10 mouse cellular contexts compared by ENCODE assay signal in genomic region chr4:141132191-141132590, GRCm38 (mm10). TPM values are rescaled to one million over a fixed set of nuclear protein-coding genes. Genes with fewer than 3 reads are reported as not detected.
A peak's percentile ranks its signal among the peaks of the same experiment; 100 is the strongest.
DNase-seq lines count a peak whose midpoint lies in the region; ATAC-seq lines count a peak whose summit lies in the region.
"Had no signal": no experiment of that assay in that cellular context is flagged by ENCODE, and none has a peak within 500 bp of the region (broad histone marks: within the 10 kb centered on the region; RNA-seq: fewer than 3 reads in every experiment).

No protein-coding gene starts in this region.

- H3K4me3 ChIP-seq in heart, embryonic 10.5 days, result no peak overlapping the region
- H3K4me3 ChIP-seq in neural tube, embryonic 11.5 days (ENCODE audit: low read depth, low read length), result no peak overlapping the region
- no peak overlapping the region for H3K4me3 ChIP-seq in liver, embryonic 15.5 days (replicated peaks)

- DNase-seq in heart, embryonic 10.5 days (ENCODE audit: low spot score), result no peak
- no peak for DNase-seq in heart, adult 18-20 months
- DNase-seq in neural tube, embryonic 11.5 days (ENCODE audit: low spot score), result no peak
- DNase-seq in neural tube, embryonic 10.5 days (ENCODE audit: extremely low spot score, low spot score), result no peak
- no peak for DNase-seq in thymus, postnatal 10 days (ENCODE audit: low spot score in 2 of 2)
- DNase-seq in adrenal gland, postnatal 4 days (ENCODE audit: low spot score in 2 of 2), result no peak
- no peak for DNase-seq in spleen, postnatal 10 days (ENCODE audit: low spot score in 2 of 2)
- DNase-seq: cerebellum, postnatal 14 days; thymus, postnatal 36 days had no signal

- H3K36me3 ChIP-seq in heart, embryonic 10.5 days, result peaks cover 12% of the 10 kb centered on the region
- peaks cover 2% of the 10 kb centered on the region; the same call in 1 of the 2 replicates for H3K36me3 ChIP-seq in neural tube, embryonic 11.5 days (ENCODE audit: control insufficient read depth, insufficient read depth, low read length)
- 0 out of 2 replicates have a peak, but pooled peaks cover 2% of the 10 kb centered on the region for H3K36me3 ChIP-seq in liver, embryonic 15.5 days (replicated peaks)

- peaks cover 68% of the 10 kb centered on the region for H3K4me1 ChIP-seq in heart, embryonic 10.5 days
- peaks cover 41% of the 10 kb centered on the region for H3K4me1 ChIP-seq in neural tube, embryonic 11.5 days (ENCODE audit: control insufficient read depth, insufficient read depth, low read length)
- H3K4me1 ChIP-seq in liver, embryonic 15.5 days (replicated peaks), result peaks cover 60% of the 10 kb centered on the region

- H3K4me2 ChIP-seq in neural tube, embryonic 11.5 days (ENCODE audit: low read depth), result no peak overlapping the region
- peak overlapping the region; percentile 30 for H3K4me2 ChIP-seq in liver, embryonic 15.5 days

- peak overlapping the region; percentile 29; the same call in 1 of the 2 replicates for H3K9ac ChIP-seq in neural tube, embryonic 11.5 days (ENCODE audit: low read length)
- no peak overlapping the region for H3K9ac ChIP-seq in liver, embryonic 15.5 days

- no peaks in the 10 kb centered on the region for H3K27me3 ChIP-seq in heart, embryonic 10.5 days (ENCODE audit: insufficient read depth, poor library complexity, severe bottlenecking)
- H3K27me3 ChIP-seq in neural tube, embryonic 11.5 days (ENCODE audit: control insufficient read depth, insufficient read depth, low read length), result no peaks in the 10 kb centered on the region
- H3K27me3 ChIP-seq in liver, embryonic 15.5 days, result no peaks in the 10 kb centered on the region

- no peak for ATAC-seq in neural tube, embryonic 11.5 days (ENCODE audit: insufficient read depth, low FRiP score, low TSS enrichment)
- no peak for ATAC-seq in liver, embryonic 15.5 days (ENCODE audit: insufficient read depth)

- peak overlapping the region; percentile 43 for H3K27ac ChIP-seq in heart, embryonic 10.5 days
- H3K27ac ChIP-seq in neural tube, embryonic 11.5 days (ENCODE audit: low read depth, low read length), result no peak overlapping the region
- peak overlapping the region; percentile 73 for H3K27ac ChIP-seq in liver, embryonic 15.5 days (replicated peaks)

- 57% methylated on average over 8 of the region's 8 CpGs for WGBS in heart, embryonic 10.5 days
- 58% methylated on average over 8 of the region's 8 CpGs for WGBS in neural tube, embryonic 11.5 days
- 74% methylated on average over 8 of the region's 8 CpGs for WGBS in liver, embryonic 15.5 days (ENCODE audit: insufficient replicate concordance)

- H3K9me3 ChIP-seq in heart, embryonic 10.5 days, result no peaks in the 10 kb centered on the region
- no peaks in the 10 kb centered on the region for H3K9me3 ChIP-seq in neural tube, embryonic 11.5 days (ENCODE audit: control insufficient read depth, low read length)
- no peaks in the 10 kb centered on the region for H3K9me3 ChIP-seq in liver, embryonic 15.5 days (replicated peaks)

RNA-seq across cellular contexts. Expression of gene Szrd1, which starts 7.4 kb away (rescaled TPM):
- 36.6 and 39.0 TPM in 2 replicates for polyA plus RNA-seq in heart, embryonic 10.5 days (2016; fragmentation: Nextera tagmentation; extraction: Ambion mirVana)
- 10 to 100 TPM; 87.6 to 95.7 TPM for total RNA-seq in heart, adult 18-20 months (2021)
- 30.7 and 32.1 TPM in 2 replicates for polyA plus RNA-seq in neural tube, embryonic 11.5 days (2014; fragmentation: Nextera tagmentation; extraction: Ambion mirVana)
- 18.1 and 20.7 TPM in 2 replicates for polyA plus RNA-seq in liver, embryonic 15.5 days (2015; fragmentation: Nextera tagmentation; extraction: Ambion mirVana)
- total RNA-seq in adrenal gland, postnatal 4 days (2021), result 100 to 1,000 TPM; 115 to 132 TPM

RNA-seq across cellular contexts. Expression of gene Fbxo42, which starts 15.5 kb away (rescaled TPM):
- polyA plus RNA-seq in heart, embryonic 10.5 days (2016; fragmentation: Nextera tagmentation; extraction: Ambion mirVana), result 16.3 and 21.8 TPM in 2 replicates
- 10 to 100 TPM; 10.4 to 10.8 TPM for total RNA-seq in heart, adult 18-20 months (2021)
- polyA plus RNA-seq in neural tube, embryonic 11.5 days (2014; fragmentation: Nextera tagmentation; extraction: Ambion mirVana), result 29.3 and 30.3 TPM in 2 replicates
- 17.9 and 18.3 TPM in 2 replicates for polyA plus RNA-seq in liver, embryonic 15.5 days (2015; fragmentation: Nextera tagmentation; extraction: Ambion mirVana)
- total RNA-seq in adrenal gland, postnatal 4 days (2021), result 10 to 100 TPM; 25.3 to 25.9 TPM

RNA-seq across cellular contexts. Expression of gene Spata21, which starts 44.1 kb away (rescaled TPM):
- polyA plus RNA-seq in heart, embryonic 10.5 days (2016; fragmentation: Nextera tagmentation; extraction: Ambion mirVana), result 0.05 TPM in 1 of 2 replicates, not detected in the other
- total RNA-seq in heart, adult 18-20 months (2021), result not detected
- not detected in 2 replicates for polyA plus RNA-seq in neural tube, embryonic 11.5 days (2014; fragmentation: Nextera tagmentation; extraction: Ambion mirVana)
- polyA plus RNA-seq in liver, embryonic 15.5 days (2015; fragmentation: Nextera tagmentation; extraction: Ambion mirVana), result not detected in 2 replicates
- total RNA-seq in adrenal gland, postnatal 4 days (2021), result under 1 TPM; 0.68 to 0.81 TPM

RNA-seq across cellular contexts. Expression of gene Necap2, which starts 54.0 kb away (rescaled TPM):
- polyA plus RNA-seq in heart, embryonic 10.5 days (2016; fragmentation: Nextera tagmentation; extraction: Ambion mirVana), result 41.9 and 53.4 TPM in 2 replicates
- 10 to 100 TPM; 13.4 to 14.5 TPM for total RNA-seq in heart, adult 18-20 months (2021)
- 47.7 and 53.0 TPM in 2 replicates for polyA plus RNA-seq in neural tube, embryonic 11.5 days (2014; fragmentation: Nextera tagmentation; extraction: Ambion mirVana)
- polyA plus RNA-seq in liver, embryonic 15.5 days (2015; fragmentation: Nextera tagmentation; extraction: Ambion mirVana), result 97.2 and 98.6 TPM in 2 replicates
- total RNA-seq in adrenal gland, postnatal 4 days (2021), result 10 to 100 TPM; 66.0 to 69.1 TPM
